Mouse (Mus musculus): Measurements from ENCODE around the gene Pepd. TPM values are rescaled to one million over a fixed set of nuclear protein-coding genes. Genes with fewer than 3 reads are reported as not detected.

Gene Pepd
- total and polyA plus RNA-seq, 3 experiments = 24.6 to 38.9 (median 26.6) TPM

DNA sequence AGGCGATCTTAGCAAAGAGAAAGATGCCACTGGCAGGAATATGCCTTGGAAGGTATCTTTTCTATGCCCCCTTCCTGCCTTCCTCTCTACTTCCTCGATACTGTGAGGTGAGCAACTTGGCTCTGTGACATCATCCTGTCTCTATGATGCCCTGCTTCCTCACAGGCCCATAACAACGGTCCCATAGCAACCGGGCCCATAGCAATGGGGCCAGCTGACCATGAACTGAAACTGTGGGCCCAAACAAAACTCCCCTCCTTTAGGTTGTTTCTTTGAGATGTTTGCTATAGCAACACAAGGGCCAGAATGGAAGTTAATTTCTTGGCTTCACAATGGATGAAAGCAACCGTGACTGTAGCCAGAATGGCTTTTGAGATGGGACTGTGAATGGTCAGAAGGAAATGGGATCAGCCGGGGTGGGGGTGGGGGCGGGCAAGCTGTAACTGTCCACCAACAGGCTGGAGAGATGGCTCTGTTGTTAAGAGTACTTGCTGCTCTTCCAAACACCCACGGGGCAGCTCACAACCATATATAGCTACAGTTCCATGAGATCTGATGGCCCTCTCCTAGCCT is 154.5 kb downstream of the Pepd start:
- WGBS = 77% methylated on average over 8 of the region's 8 CpGs
- no peaks in the 10 kb centered on the region for H3K79me2 ChIP-seq (replicated peaks; ENCODE audit: control insufficient read depth, insufficient read depth, low read length)
- H3K4me3 ChIP-seq = no peak overlapping the region
- no peak for TF ChIP-seq EP300 (IDR thresholded peaks at IDR 0.05; ENCODE audit: insufficient read depth, low read depth, low read length)
- no peak for TF ChIP-seq CTCF (IDR thresholded peaks at IDR 0.05)
- TF ChIP-seq POLR2A (IDR thresholded peaks at IDR 0.05; ENCODE audit: insufficient read depth, low read depth, low read length) = no peak
- no peaks in the 10 kb centered on the region for H3K4me1 ChIP-seq (ENCODE audit: control insufficient read depth, insufficient read depth, low read length)
- no peak overlapping the region for H3K27ac ChIP-seq
- H3K9ac ChIP-seq (ENCODE audit: low read depth, low read length) = no peak overlapping the region
- H3K27me3 ChIP-seq (ENCODE audit: control insufficient read depth, insufficient read depth, low read length) = no peaks in the 10 kb centered on the region
- intact Hi-C loops (cut with DNase I) = no loop called here
- DNase-seq = no peak
- no peaks in the 10 kb centered on the region for H3K36me3 ChIP-seq (ENCODE audit: control insufficient read depth, insufficient read depth, low read length)

- Histone ChIP-seq H3K4me1 (ENCODE audit: control insufficient read depth, insufficient read depth, low read length) (peaks cover 3% of the 10 kb centered on the region), H3K27me3 (ENCODE audit: control insufficient read depth, insufficient read depth, low read length) (no peaks in the 10 kb centered on the region), H3K79me2 (replicated peaks; ENCODE audit: control insufficient read depth, insufficient read depth, low read length) (no peaks in the 10 kb centered on the region), H3K4me3 (no peak overlapping the region), H3K36me3 (ENCODE audit: control insufficient read depth, insufficient read depth, low read length) (no peaks in the 10 kb centered on the region), H3K9ac (ENCODE audit: low read depth, low read length) (no peak overlapping the region), H3K27ac (peak overlapping the region; percentile 61)
- peak; percentile 36 to 58 for DNase-seq
- 21% methylated on average over 5 of the region's 5 CpGs for WGBS
- intact Hi-C loops (cut with DNase I) = no loop called here
- TF ChIP-seq CTCF (IDR thresholded peaks at IDR 0.05) (no peak), EP300 (IDR thresholded peaks at IDR 0.05; ENCODE audit: insufficient read depth, low read depth, low read length) (0 out of 2 replicates have a peak, but pooled peaks have one; percentile 8), POLR2A (IDR thresholded peaks at IDR 0.05; ENCODE audit: insufficient read depth, low read depth, low read length) (no peak)
Observed at GRCm38 (mm10) chr7:35076645-35077044, 164.5 kb downstream of the Pepd start.

GRCm38 (mm10) chr7:35080843-35081338 is 168.7 kb downstream of the Pepd start:
- Histone ChIP-seq H3K79me2 (replicated peaks; ENCODE audit: control insufficient read depth, insufficient read depth, low read length) (no peaks in the 10 kb centered on the region), H3K4me3 (peak overlapping the region; percentile 37), H3K4me1 (ENCODE audit: control insufficient read depth, insufficient read depth, low read length) (peaks cover 5% of the 10 kb centered on the region), H3K9ac (ENCODE audit: low read depth, low read length) (peak overlapping the region; percentile 26), H3K27me3 (ENCODE audit: control insufficient read depth, insufficient read depth, low read length) (no peaks in the 10 kb centered on the region), H3K27ac (peak overlapping the region; percentile 83), H3K36me3 (ENCODE audit: control insufficient read depth, insufficient read depth, low read length) (no peaks in the 10 kb centered on the region)
- TF ChIP-seq EP300 (IDR thresholded peaks at IDR 0.05; ENCODE audit: insufficient read depth, low read depth, low read length) (peak; percentile 65; the same call in 1 of the 2 replicates), CTCF (IDR thresholded peaks at IDR 0.05) (peak; percentile 35), POLR2A (IDR thresholded peaks at IDR 0.05; ENCODE audit: insufficient read depth, low read depth, low read length) (peak; percentile 73)
- peak; percentile 77 to 82 for DNase-seq
- WGBS = 20% methylated on average over 10 of the region's 10 CpGs
- intact Hi-C loops (cut with DNase I) = loop anchor here (1.0 to 2.0 kb wide), 3 partner anchors 25 to 54 kb away; partner anchors contain the start of genes Cebpa and Cebpg

DNA sequence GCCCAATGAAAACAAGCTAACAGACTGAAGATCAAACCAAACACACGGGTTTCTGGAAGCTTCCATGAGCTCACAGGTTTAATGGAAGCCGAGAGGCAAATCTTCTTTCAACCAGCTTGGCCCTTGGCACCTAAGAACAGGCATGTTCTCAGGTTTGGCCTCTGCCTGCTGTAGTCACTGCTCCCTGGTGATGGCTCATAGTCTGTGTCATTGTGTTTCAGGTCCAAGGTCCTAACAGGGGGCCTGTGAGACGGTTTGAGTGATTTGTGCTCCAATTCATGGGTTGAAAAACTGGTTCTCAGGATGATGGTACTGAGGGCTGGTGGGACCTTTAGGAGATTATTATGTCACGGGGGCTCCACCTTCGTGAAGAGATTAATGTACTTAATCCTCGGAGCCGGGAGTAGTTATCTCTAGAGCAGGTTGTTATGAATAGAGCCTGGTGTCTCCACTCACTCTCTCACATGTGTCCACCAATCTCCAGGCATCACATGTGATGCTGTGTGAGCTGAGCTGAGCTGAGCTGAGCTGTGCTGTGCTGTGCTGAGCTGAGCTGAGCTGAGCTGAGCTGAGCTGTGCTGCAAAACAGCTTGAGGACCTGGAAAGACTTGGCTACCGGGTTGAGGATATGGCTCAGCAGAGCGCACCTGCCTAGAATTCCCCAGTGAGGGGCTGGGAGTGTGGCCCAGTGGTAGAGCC is 169.4 kb downstream of the Pepd start:
- Histone ChIP-seq H3K4me1 (ENCODE audit: control insufficient read depth, insufficient read depth, low read length) (peaks cover 5% of the 10 kb centered on the region), H3K4me3 (peak overlapping the region; percentile 37), H3K36me3 (ENCODE audit: control insufficient read depth, insufficient read depth, low read length) (no peaks in the 10 kb centered on the region), H3K27me3 (ENCODE audit: control insufficient read depth, insufficient read depth, low read length) (no peaks in the 10 kb centered on the region), H3K79me2 (replicated peaks; ENCODE audit: control insufficient read depth, insufficient read depth, low read length) (no peaks in the 10 kb centered on the region), H3K27ac (peak overlapping the region; percentile 83), H3K9ac (ENCODE audit: low read depth, low read length) (peak overlapping the region; percentile 53)
- intact Hi-C loops (cut with DNase I) = loop anchor here (2.0 kb wide), 2 partner anchors 37 to 55 kb away; partner anchors contain the start of gene Cebpa
- no peak for DNase-seq
- 77% methylated on average over 9 of the region's 9 CpGs for WGBS
- no peak for TF ChIP-seq CTCF (IDR thresholded peaks at IDR 0.05)
- no peak for TF ChIP-seq EP300 (IDR thresholded peaks at IDR 0.05; ENCODE audit: insufficient read depth, low read depth, low read length)
- TF ChIP-seq POLR2A (IDR thresholded peaks at IDR 0.05; ENCODE audit: insufficient read depth, low read depth, low read length) = no peak

- Histone ChIP-seq H3K36me3 (ENCODE audit: control insufficient read depth, insufficient read depth, low read length) (no peaks in the 10 kb centered on the region), H3K4me3 (no peak overlapping the region), H3K27me3 (ENCODE audit: control insufficient read depth, insufficient read depth, low read length) (no peaks in the 10 kb centered on the region), H3K79me2 (replicated peaks; ENCODE audit: control insufficient read depth, insufficient read depth, low read length) (no peaks in the 10 kb centered on the region), H3K4me1 (ENCODE audit: control insufficient read depth, insufficient read depth, low read length) (peaks cover 6% of the 10 kb centered on the region), H3K27ac (no peak overlapping the region), H3K9ac (ENCODE audit: low read depth, low read length) (no peak overlapping the region)
- TF ChIP-seq EP300 (IDR thresholded peaks at IDR 0.05; ENCODE audit: insufficient read depth, low read depth, low read length) (no peak), CTCF (IDR thresholded peaks at IDR 0.05) (no peak), POLR2A (IDR thresholded peaks at IDR 0.05; ENCODE audit: insufficient read depth, low read depth, low read length) (no peak)
- 85% methylated on average over 12 of the region's 12 CpGs for WGBS
- no peak for DNase-seq
- intact Hi-C loops (cut with DNase I) = no loop called here
Observed at GRCm38 (mm10) chr7:35084565-35085360, 172.6 kb downstream of the Pepd start.

Data from heart, adult 2 months (tissue).